ENCODE assay signal across 12 mouse cellular contexts in genomic region chr7:16729563-16729962, GRCm38 (mm10). TPM values are rescaled to one million over a fixed set of nuclear protein-coding genes. Genes with fewer than 3 reads are reported as not detected.
A peak's percentile ranks its signal among the peaks of the same experiment; 100 is the strongest.
DNase-seq lines count a peak whose midpoint lies in the region; ATAC-seq and TF ChIP-seq lines count a peak whose summit lies in the region.
"Not testable (repeated sequence)": the region's sequence is repeated elsewhere in the genome, so short reads cannot be mapped to it uniquely, and the experiment has no call there.
"Had no signal": no experiment of that assay in that cellular context is flagged by ENCODE, and none has a peak within 500 bp of the region (broad histone marks: within the 10 kb centered on the region; RNA-seq: fewer than 3 reads in every experiment).

No protein-coding gene starts in this region.

- not testable (repeated sequence) for H3K27me3 ChIP-seq in forebrain, postnatal 0 days (ENCODE audit: insufficient read depth, low read length); hindbrain, embryonic 11.5 days (ENCODE audit: control insufficient read depth, insufficient read depth, low read length); kidney, embryonic 15.5 days; liver, embryonic 11.5 days (replicated peaks; ENCODE audit: control insufficient read depth, insufficient read depth, low read length); megakaryocyte, embryonic 14.5 days (replicated peaks); small intestine, adult 2 months (ENCODE audit: control insufficient read depth, insufficient read depth, low read length)

- H3K27ac ChIP-seq in forebrain, postnatal 0 days (ENCODE audit: low read depth, low read length); hindbrain, embryonic 11.5 days (ENCODE audit: low read depth, low read length); liver, embryonic 11.5 days (ENCODE audit: low read depth, low read length); small intestine, adult 2 months (ENCODE audit: insufficient read depth, low read depth, low read length): not testable (repeated sequence)
- H3K27ac ChIP-seq in kidney, embryonic 15.5 days = peak overlapping the region; percentile 46; the same call in 1 of the 2 replicates

- H3K4me3 ChIP-seq in forebrain, postnatal 0 days (ENCODE audit: low read depth, low read length); hindbrain, embryonic 11.5 days (ENCODE audit: low read depth, low read length); liver, embryonic 11.5 days (ENCODE audit: low read depth, low read length): not testable (repeated sequence)
- peak overlapping the region; percentile 22; the same call in 1 of the 2 replicates for H3K4me3 ChIP-seq in kidney, embryonic 15.5 days (replicated peaks)
- peak overlapping the region; percentile 79 for H3K4me3 ChIP-seq in megakaryocyte, embryonic 14.5 days (replicated peaks)
- H3K4me3 ChIP-seq in small intestine, adult 2 months (ENCODE audit: low read depth, low read length) = peak overlapping the region; percentile 18; the same call in 1 of the 2 replicates

- TF ChIP-seq CTCF in forebrain, postnatal 0 days (IDR thresholded peaks at IDR 0.05; ENCODE audit: low read depth); small intestine, adult 2 months (IDR thresholded peaks at IDR 0.05; ENCODE audit: extremely low read depth, insufficient read length, insufficient replicate concordance, low read depth, low read length): not testable (repeated sequence)

- H3K4me1 ChIP-seq in forebrain, postnatal 0 days (ENCODE audit: insufficient read depth); hindbrain, embryonic 11.5 days (replicated peaks; ENCODE audit: control insufficient read depth, insufficient read depth, low read length); liver, embryonic 11.5 days (replicated peaks; ENCODE audit: control insufficient read depth, insufficient read depth, low read length): not testable (repeated sequence)
- H3K4me1 ChIP-seq in kidney, embryonic 15.5 days = peaks cover 28% of the 10 kb centered on the region
- H3K4me1 ChIP-seq in megakaryocyte, embryonic 14.5 days = peaks cover 35% of the 10 kb centered on the region
- peaks cover 12% of the 10 kb centered on the region; the same call in 1 of the 2 replicates for H3K4me1 ChIP-seq in small intestine, adult 2 months (ENCODE audit: control insufficient read depth, insufficient read depth, insufficient read length, low read length)

- ATAC-seq in CD4-positive, CD25-positive, alpha-beta regulatory T cell, adult 4 months = peak; percentile 47
- ATAC-seq in forebrain, postnatal 0 days = peak; percentile 30; the same call in 1 of the 2 replicates
- ATAC-seq in hindbrain, embryonic 11.5 days (ENCODE audit: low FRiP score) = 0 out of 2 replicates have a peak, but pooled peaks have one; percentile 42
- peak; percentile 42; the same call in 1 of the 2 replicates for ATAC-seq in kidney, embryonic 15.5 days (replicated peaks; ENCODE audit: low FRiP score)
- ATAC-seq in liver, embryonic 11.5 days (replicated peaks; ENCODE audit: low FRiP score) = peak; percentile 21; the same call in 1 of the 2 replicates

- not testable (repeated sequence) for H3K9me3 ChIP-seq in forebrain, postnatal 0 days (ENCODE audit: low read length); hindbrain, embryonic 11.5 days (ENCODE audit: control insufficient read depth, low read length); kidney, embryonic 15.5 days (replicated peaks); liver, embryonic 11.5 days (ENCODE audit: control insufficient read depth, low read length); megakaryocyte, embryonic 14.5 days

- not testable (repeated sequence) for H3K9ac ChIP-seq in forebrain, postnatal 0 days; hindbrain, embryonic 11.5 days (ENCODE audit: low read depth, low read length); kidney, embryonic 15.5 days; liver, embryonic 11.5 days (ENCODE audit: low read depth, low read length)

- peak; percentile 20 for DNase-seq in c-Kit-positive CD71-negative TER-119-negative erythroid progenitor cells, embryonic 14.5 days (ENCODE audit: low read depth)
- DNase-seq in forebrain, postnatal 0 days = peak; percentile 20
- DNase-seq in hindbrain, embryonic 11.5 days (ENCODE audit: low spot score) = peak; percentile 53
- peak; percentile 44 for DNase-seq in liver, embryonic 11.5 days (ENCODE audit: low spot score)

- 6% methylated on average over 7 of the region's 7 CpGs for WGBS in forebrain, postnatal 0 days
- WGBS in hindbrain, embryonic 11.5 days = 15% methylated on average over 7 of the region's 7 CpGs
- WGBS in kidney, embryonic 15.5 days = 1% methylated on average over 7 of the region's 7 CpGs
- 2% methylated on average over 7 of the region's 7 CpGs for WGBS in liver, embryonic 11.5 days
- 1% methylated on average over 7 of the region's 7 CpGs for WGBS in small intestine, adult 2 months

- TF ChIP-seq POLR2A in small intestine, adult 2 months (IDR thresholded peaks at IDR 0.05; ENCODE audit: low read depth, low read length) = not testable (repeated sequence)

- not testable (repeated sequence) for H3K36me3 ChIP-seq in forebrain, postnatal 0 days (ENCODE audit: insufficient read depth); hindbrain, embryonic 11.5 days (ENCODE audit: control insufficient read depth, insufficient read depth, low read length); kidney, embryonic 15.5 days; liver, embryonic 11.5 days (ENCODE audit: control insufficient read depth, insufficient read depth, low read length); megakaryocyte, embryonic 14.5 days (replicated peaks; ENCODE audit: low read length); small intestine, adult 2 months (ENCODE audit: control insufficient read depth, insufficient read depth, low read length)

- H3K4me2 ChIP-seq in forebrain, postnatal 0 days (ENCODE audit: low read depth) = peak overlapping the region; percentile 15; the same call in 1 of the 2 replicates
- not testable (repeated sequence) for H3K4me2 ChIP-seq in hindbrain, embryonic 11.5 days (replicated peaks; ENCODE audit: low read depth, low read length)
- peak overlapping the region; percentile 50 for H3K4me2 ChIP-seq in kidney, embryonic 15.5 days
- peak overlapping the region; percentile 45 for H3K4me2 ChIP-seq in liver, embryonic 11.5 days

RNA-seq across cellular contexts. Expression of gene Ceacam9, which starts 7.8 kb away (rescaled TPM):
- polyA plus RNA-seq in CD4-positive, CD25-positive, alpha-beta regulatory T cell, adult 4 months (2017; shearing (Covaris generic)) = not detected
- total RNA-seq in forebrain, postnatal 0 days (2014; rRNA removed) = not detected in 2 replicates
- 0.13 and 0.18 TPM in 2 replicates for polyA plus RNA-seq in forebrain, postnatal 0 days (2015; fragmentation: Nextera tagmentation; extraction: Ambion mirVana)
- polyA plus RNA-seq in hindbrain, embryonic 11.5 days (2014; fragmentation: Nextera tagmentation; extraction: Ambion mirVana) = not detected in 2 replicates
- not detected in 2 replicates for polyA plus RNA-seq in kidney, embryonic 15.5 days (2015; fragmentation: Nextera tagmentation; extraction: Ambion mirVana)
- polyA plus RNA-seq in liver, embryonic 11.5 days (2014; fragmentation: Nextera tagmentation; extraction: Ambion mirVana) = not detected in 2 replicates
- polyA plus RNA-seq in megakaryocyte, embryonic 14.5 days (2012; ENCODE audit: insufficient read depth, low replicate concordance) = not detected in 2 replicates
- polyA plus RNA-seq in small intestine, adult 2 months (2012; rRNA removed) = not detected in 2 replicates
- total RNA-seq: heart, postnatal 10 days; layer of hippocampus, postnatal 36 days had no signal
- polyA plus RNA-seq: testis, adult 2 months had no signal

RNA-seq across cellular contexts. Expression of gene Ap2s1, which starts 8.6 kb away (rescaled TPM):
- polyA plus RNA-seq in CD4-positive, CD25-positive, alpha-beta regulatory T cell, adult 4 months (2017; shearing (Covaris generic)) = 10 to 100 TPM; 60.7 to 73.1 TPM
- 519 and 565 TPM in 2 replicates for total RNA-seq in forebrain, postnatal 0 days (2014; rRNA removed)
- 566 and 578 TPM in 2 replicates for polyA plus RNA-seq in forebrain, postnatal 0 days (2015; fragmentation: Nextera tagmentation; extraction: Ambion mirVana)
- 298 and 307 TPM in 2 replicates for polyA plus RNA-seq in hindbrain, embryonic 11.5 days (2014; fragmentation: Nextera tagmentation; extraction: Ambion mirVana)
- polyA plus RNA-seq in kidney, embryonic 15.5 days (2015; fragmentation: Nextera tagmentation; extraction: Ambion mirVana) = 255 and 262 TPM in 2 replicates
- polyA plus RNA-seq in liver, embryonic 11.5 days (2014; fragmentation: Nextera tagmentation; extraction: Ambion mirVana) = 289 and 300 TPM in 2 replicates
- polyA plus RNA-seq in megakaryocyte, embryonic 14.5 days (2012; ENCODE audit: insufficient read depth, low replicate concordance) = 1,190 and 1,969 TPM in 2 replicates
- polyA plus RNA-seq in small intestine, adult 2 months (2012; rRNA removed) = 276 and 540 TPM in 2 replicates

RNA-seq across cellular contexts. Expression of gene Slc1a5, which starts 51.6 kb away (rescaled TPM):
- polyA plus RNA-seq in CD4-positive, CD25-positive, alpha-beta regulatory T cell, adult 4 months (2017; shearing (Covaris generic)) = 100 to 1,000 TPM; 142 to 182 TPM
- total RNA-seq in forebrain, postnatal 0 days (2014; rRNA removed) = 6.3 and 9.3 TPM in 2 replicates
- polyA plus RNA-seq in forebrain, postnatal 0 days (2015; fragmentation: Nextera tagmentation; extraction: Ambion mirVana) = 7.2 and 7.5 TPM in 2 replicates
- polyA plus RNA-seq in hindbrain, embryonic 11.5 days (2014; fragmentation: Nextera tagmentation; extraction: Ambion mirVana) = 15.0 and 15.1 TPM in 2 replicates
- polyA plus RNA-seq in kidney, embryonic 15.5 days (2015; fragmentation: Nextera tagmentation; extraction: Ambion mirVana) = 46.9 and 48.6 TPM in 2 replicates
- polyA plus RNA-seq in liver, embryonic 11.5 days (2014; fragmentation: Nextera tagmentation; extraction: Ambion mirVana) = 58.4 and 67.9 TPM in 2 replicates
- polyA plus RNA-seq in megakaryocyte, embryonic 14.5 days (2012; ENCODE audit: insufficient read depth, low replicate concordance) = 35.2 and 52.2 TPM in 2 replicates
- polyA plus RNA-seq in small intestine, adult 2 months (2012; rRNA removed) = 37.8 and 43.5 TPM in 2 replicates

RNA-seq across cellular contexts. Expression of gene Ceacam15, which starts 54.1 kb away (rescaled TPM):
- polyA plus RNA-seq in CD4-positive, CD25-positive, alpha-beta regulatory T cell, adult 4 months (2017; shearing (Covaris generic)) = 1 to 10 TPM in 1 of 2 experiments, under 1 TPM in 1; 0.91 to 1.2 TPM
- total RNA-seq in forebrain, postnatal 0 days (2014; rRNA removed) = not detected in 2 replicates
- polyA plus RNA-seq in forebrain, postnatal 0 days (2015; fragmentation: Nextera tagmentation; extraction: Ambion mirVana) = not detected in 2 replicates
- polyA plus RNA-seq in hindbrain, embryonic 11.5 days (2014; fragmentation: Nextera tagmentation; extraction: Ambion mirVana) = not detected in 2 replicates
- not detected in 2 replicates for polyA plus RNA-seq in kidney, embryonic 15.5 days (2015; fragmentation: Nextera tagmentation; extraction: Ambion mirVana)
- polyA plus RNA-seq in liver, embryonic 11.5 days (2014; fragmentation: Nextera tagmentation; extraction: Ambion mirVana) = not detected in 2 replicates
- 0.10 TPM in 1 of 2 replicates, not detected in the other for polyA plus RNA-seq in megakaryocyte, embryonic 14.5 days (2012; ENCODE audit: insufficient read depth, low replicate concordance)
- not detected in 2 replicates for polyA plus RNA-seq in small intestine, adult 2 months (2012; rRNA removed)
- total RNA-seq: layer of hippocampus, postnatal 36 days had no signal
- polyA plus RNA-seq: forebrain, embryonic 16.5 days had no signal
